Mouse (Mus musculus): ENCODE data around the gene Smpd3.

- TF ChIP-seq CTCF (conservative IDR thresholded peaks at IDR 0.05; ENCODE audit: insufficient read depth, insufficient read length, low read depth, low read length), result no peak
- TF ChIP-seq POLR2A (IDR thresholded peaks at IDR 0.05; ENCODE audit: low read depth, low read length), result no peak
These were observed 61.0 kb downstream of the Smpd3 start for GRCm38 (mm10) chr8:106276709-106277317.

All from kidney, adult 2 months (tissue).